Mouse (Mus musculus): ENCODE measurements around the gene Mvd. TPM values are rescaled to one million over a fixed set of nuclear protein-coding genes. Genes with fewer than 3 reads are reported as not detected.

Mvd gene
- 10 to 100 TPM; 23.2 to 30.3 TPM for total RNA-seq (2021)
- long read RNA-seq, experiment 1, transcript Mvd-201 (10 exons, 1,756 nt), result major isoform, 86 of 97 reads
- long read RNA-seq, experiment 1, partial matches to known transcripts, result 9 of 97 reads
- long read RNA-seq, experiment 1, other reads (novel, unspliced or antisense), result 2 of 97 reads
- long read RNA-seq, experiment 2, partial matches to known transcripts, result 1 of 4 reads
- long read RNA-seq, experiment 2, other reads (novel, unspliced or antisense), result 0 of 4 reads

DNA sequence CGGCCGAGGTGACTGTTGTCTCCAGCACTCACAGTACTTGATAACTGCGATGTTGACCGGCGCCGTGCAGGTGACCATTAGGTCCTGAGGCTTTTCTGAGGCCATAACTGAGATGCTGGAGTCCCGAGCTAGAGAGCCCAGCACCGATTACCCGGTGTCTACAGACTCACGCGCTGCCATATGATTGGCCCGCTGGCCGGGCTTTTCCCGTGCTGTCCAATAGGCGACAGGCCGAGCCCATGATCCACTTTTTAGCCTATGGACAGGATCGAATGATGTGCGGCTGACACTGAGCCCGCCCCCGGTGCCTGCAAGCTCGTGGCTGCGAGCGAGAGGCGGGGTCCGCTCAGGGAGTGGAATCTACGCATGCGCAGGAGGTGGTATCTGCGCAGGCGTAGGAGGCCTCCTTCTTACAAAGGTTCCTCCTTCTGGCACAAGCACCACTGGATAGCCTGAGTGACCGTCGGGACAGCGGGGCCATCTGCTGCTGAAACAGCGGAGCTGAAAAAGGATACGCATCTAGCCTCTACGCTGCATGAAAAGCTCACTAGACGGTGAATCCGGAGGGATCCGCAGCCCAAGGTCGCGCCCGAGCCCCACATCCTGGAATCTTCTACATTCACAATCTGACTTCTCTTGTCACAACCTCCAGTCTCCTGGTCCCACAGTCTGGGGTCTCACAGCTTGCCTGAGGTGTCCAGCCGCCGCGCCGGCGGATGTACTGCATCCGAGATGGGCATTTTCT is at the start of gene Mvd:
TSS of gene Mvd (minus strand) at position 161 of the 745 bp plus-strand sequence.
- peak; percentile 99 for DNase-seq

GRCm38 (mm10) chr8:122488387-122488786 is 45.2 kb upstream of the Mvd start:
- DNase-seq, result no peak

DNA sequence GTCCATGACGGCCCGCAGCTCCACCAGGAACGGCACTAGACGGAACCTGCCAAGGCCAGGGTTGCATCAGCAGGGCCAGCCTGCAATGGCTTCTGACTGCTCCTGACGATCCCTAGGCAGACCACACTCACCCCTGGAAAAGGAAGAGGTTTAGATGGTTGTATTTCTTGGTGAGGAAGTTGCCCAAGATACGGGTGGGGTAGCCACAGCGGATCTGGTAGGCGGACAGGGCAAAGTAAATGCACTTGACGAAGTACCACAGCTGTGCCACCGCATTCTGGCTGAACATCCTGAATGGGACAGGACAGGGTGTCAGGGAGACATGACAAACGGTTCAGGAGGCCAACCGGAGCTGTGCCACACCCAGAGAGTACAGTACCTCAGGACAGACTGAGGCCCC is 41.6 kb upstream of the Mvd start:
- no peak for DNase-seq

- no peak for DNase-seq
These were observed 40.7 kb upstream of the Mvd start for GRCm38 (mm10) chr8:122483877-122484276.

DNA sequence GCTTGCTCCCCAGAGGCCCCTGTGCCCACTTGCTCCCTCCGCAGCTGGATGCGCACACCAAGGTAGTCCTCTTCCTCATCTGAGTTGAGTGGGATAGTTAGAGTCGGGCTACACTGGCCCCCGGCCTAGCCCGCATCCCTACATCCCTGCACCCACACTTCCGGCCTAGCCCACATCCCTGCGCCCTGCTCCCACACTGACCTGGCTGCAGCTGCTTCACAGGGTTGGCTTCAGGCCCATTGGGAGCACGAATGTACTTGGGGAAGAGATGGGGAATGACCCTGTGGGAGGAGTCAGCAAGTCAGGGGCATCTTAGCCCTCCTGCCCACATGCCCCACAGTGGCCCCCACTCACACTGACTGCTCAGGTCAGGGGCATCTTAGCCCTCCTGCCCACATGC is 39.2 kb upstream of the Mvd start:
- no peak for DNase-seq

- DNase-seq, result peak; percentile 94 to 96
These were observed 32.5 kb upstream of the Mvd start, which contains the start of the genes Rnf166 and Ctu2 for GRCm38 (mm10) chr8:122475580-122476320. TSS of gene Rnf166 (minus strand) at chr8:122476064. TSS of gene Ctu2 (plus strand) at chr8:122476143.

DNA sequence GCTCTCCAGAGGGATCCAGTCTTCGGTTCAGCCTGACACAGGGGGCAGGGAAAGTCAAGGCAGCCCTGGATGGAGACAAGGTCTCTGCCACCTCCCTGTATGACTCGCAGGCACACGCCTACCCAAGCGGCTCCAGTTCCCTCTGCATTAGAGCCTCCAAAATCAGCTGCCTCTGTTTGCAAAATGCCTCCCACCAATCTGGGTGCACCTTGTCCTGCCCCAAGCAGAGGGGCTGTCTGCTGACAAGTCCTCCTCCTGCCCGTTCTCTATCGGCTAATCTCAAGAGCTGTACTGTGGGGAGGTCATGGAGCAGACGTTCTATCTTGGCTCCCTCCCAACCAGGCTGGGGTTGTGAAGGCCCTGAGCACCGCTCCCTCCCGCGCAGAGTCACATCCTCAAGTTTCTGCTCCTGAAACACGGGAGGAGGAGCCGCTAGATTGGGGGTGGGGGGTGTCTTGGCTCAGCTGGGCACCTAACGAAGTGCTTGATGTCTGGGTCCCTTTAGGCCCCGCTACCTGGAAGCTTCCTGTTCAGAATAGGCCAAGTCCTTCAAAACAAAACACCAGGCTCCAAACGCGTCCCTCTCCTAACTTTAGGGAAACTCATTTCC is 31.8 kb upstream of the Mvd start:
- DNase-seq, result peak; percentile 74 to 78

- no peak for DNase-seq
These were observed 30.7 kb upstream of the Mvd start for GRCm38 (mm10) chr8:122473911-122474421.

GRCm38 (mm10) chr8:122470691-122471090 is 27.5 kb upstream of the Mvd start:
- no peak for DNase-seq

- DNase-seq, result no peak
These were observed 26.7 kb upstream of the Mvd start for GRCm38 (mm10) chr8:122469965-122470364.

DNA sequence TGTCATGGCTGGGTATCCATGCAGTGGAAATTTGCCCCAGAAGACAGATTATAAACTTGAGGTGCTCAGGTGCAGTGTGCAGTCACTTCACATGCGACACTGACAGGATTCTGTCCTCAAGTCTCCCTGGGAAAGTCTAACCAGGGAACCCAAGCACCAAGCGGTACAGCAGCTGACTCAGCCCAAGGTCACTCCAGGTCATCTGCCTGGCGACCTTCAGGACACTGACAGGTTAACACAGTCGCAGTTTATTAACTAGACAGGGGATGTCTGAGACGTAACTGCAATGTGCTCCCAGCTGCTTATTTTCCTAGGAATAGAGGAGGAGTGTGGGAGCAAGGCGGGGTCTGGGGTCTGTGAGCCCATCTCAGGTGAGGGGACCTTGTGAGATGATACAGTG is 26.2 kb upstream of the Mvd start:
- DNase-seq, result no peak

GRCm38 (mm10) chr8:122467816-122468215 is 24.6 kb upstream of the Mvd start:
- no peak for DNase-seq

DNA sequence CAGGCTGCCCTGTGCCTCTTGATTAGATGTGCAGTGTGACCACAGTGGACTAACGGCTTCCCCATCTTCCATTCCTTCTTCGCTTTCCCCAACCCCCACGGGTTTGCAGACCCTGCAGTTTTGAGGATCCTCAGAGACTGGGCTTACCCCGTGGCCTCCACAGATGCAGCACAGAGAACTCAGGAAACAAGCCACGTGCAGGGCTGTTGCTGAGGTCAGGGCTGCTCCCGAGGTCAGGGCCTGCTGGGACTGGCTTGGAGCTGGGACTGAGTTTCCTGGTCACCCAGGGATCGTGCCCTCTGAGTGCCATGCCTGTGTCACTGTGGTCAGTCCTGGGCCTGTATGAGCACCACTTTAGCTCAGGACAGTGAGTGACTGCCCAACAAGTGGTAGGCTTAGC is 21.8 kb upstream of the Mvd start:
- DNase-seq, result peak in 1 of 2 experiments; percentile 60

GRCm38 (mm10) chr8:122463651-122464640 is 20.7 kb upstream of the Mvd start:
- no peak for DNase-seq

- no peak for DNase-seq
These were observed 19.3 kb upstream of the Mvd start for GRCm38 (mm10) chr8:122462510-122462909.

DNA sequence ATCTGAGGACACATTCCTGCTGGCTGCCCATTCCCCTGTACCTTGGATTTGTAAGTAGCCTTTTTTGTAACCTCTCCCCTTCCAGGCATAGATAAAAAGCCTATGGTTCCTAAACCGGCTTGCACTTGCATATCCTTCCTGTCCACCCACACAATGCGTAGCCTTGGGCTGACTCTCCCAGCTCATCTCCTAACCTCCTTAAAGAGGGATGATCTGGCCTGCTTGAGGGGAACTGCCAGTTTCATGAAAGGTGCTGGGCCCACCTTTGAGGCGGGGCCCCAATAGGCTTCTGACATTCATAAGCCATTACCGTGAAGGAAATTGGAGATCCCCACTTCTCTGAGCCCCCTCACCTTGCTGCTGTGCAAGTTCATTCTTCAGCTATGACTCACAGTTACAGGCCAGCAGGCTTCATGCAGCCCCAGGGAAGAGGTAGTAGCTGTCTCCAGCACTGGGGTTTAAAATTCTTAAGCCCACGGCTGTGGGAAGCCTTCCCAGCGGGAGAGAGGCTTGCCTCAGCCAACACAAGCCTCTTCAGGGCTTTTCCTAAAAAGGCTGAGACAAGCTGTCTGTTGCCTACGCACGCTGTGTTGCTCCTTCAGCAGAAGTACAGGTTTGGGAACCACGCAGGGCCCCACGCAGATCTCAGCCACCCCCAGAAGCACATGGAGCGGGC is 18.4 kb upstream of the Mvd start:
- DNase-seq, result no peak

DNA sequence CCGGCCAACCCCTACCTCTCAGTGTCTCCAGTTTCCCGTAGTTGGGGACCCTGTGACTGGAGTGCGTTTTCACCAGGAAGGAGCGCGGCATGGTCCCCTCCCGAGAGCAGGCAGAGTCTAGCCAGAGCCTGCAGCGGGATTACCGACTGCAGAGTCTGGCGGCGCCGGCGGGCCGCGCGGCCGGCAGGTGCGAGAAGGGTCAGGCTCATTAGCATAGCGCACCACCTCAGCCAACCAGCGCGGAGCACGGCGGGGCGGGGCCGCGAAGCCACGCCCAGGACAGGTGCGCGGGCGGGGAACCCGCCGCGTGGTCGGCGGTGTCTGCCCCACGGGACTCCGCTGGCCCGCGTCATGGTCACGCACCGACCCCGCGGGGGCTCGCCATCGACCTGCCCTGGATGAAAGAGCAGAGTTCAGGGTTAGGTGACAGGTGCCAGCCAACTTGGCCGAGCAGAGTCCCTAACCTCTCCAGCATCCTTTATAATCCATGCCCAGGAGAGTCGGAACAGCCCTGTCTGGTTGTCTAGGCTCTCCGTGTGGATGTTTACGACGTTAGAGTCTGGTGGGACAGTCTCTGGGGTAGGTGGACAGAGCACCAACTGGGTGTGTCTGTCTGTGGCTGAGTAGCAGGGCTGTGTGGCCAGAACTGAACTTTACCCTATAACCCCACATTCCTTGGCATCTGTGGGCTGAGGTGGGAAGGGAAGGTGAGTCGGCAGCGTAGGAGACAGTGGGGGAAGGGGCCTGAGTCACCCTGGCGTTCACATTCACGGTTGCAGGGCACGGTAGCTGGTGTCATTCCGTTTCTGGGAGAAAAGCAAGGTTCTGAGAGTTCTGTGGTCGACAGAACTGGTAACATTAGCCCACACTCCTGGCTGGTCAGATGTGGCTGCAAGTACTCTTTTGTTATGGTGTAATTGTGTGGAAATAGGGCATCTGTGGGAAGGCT is 17.6 kb upstream of the Mvd start, which contains the start of gene Snai3:
TSS of gene Snai3 (minus strand) at position 210 of the 949 bp plus-strand sequence.
- DNase-seq, result peak; percentile 50 to 68

GRCm38 (mm10) chr8:122459990-122460389 is 16.8 kb upstream of the Mvd start:
- DNase-seq, result no peak
